Mouse (Mus musculus) kidney, embryonic 16.5 days (tissue): ENCODE measurements at regions not wholly inside any gene's neighbourhood (a gene's known extent, or its start where the extent isn't known, plus 50 kb on each side); places are given as distances from the start of the nearest gene placed in this dataset.

Experiments used
- ATAC-seq: fragments of 200-750 bp; cut with Nextera tagmentation; 2 replicates; pipeline ENCODE4 v1.8.0; 2017; ENCODE audit warnings: moderate TSS enrichment; ENCODE audit not compliant: low FRiP score, low TSS enrichment
- H3K27ac ChIP-seq: fragments of 300-500 bp; sonication (generic); 2 replicates; pipeline ENCODE4 v1.5.1; 2014; ENCODE audit warnings: low read length
- H3K27me3 ChIP-seq: fragments of 300-500 bp; sonication (generic); 2 replicates; pipeline ENCODE4 v1.6.1; 2014; ENCODE audit warnings: low read length, control low read depth, mixed read lengths; ENCODE audit not compliant: insufficient read depth
- H3K36me3 ChIP-seq: fragments of 300-500 bp; sonication (generic); 2 replicates; pipeline ENCODE4 v1.6.1; 2014; ENCODE audit warnings: low read length, control low read depth, mixed read lengths; ENCODE audit not compliant: insufficient read depth
- H3K4me1 ChIP-seq: fragments of 300-500 bp; sonication (generic); 2 replicates; pipeline ENCODE4 v1.6.1; 2014; ENCODE audit warnings: low read length, control low read depth, mixed read lengths; ENCODE audit not compliant: insufficient read depth
- H3K4me2 ChIP-seq: fragments of 300-500 bp; sonication (generic); replicated peaks from 2 replicates; pipeline ENCODE4 v1.6.1; 2014; ENCODE audit warnings: low read depth, low read length
- H3K4me3 ChIP-seq: fragments of 300-500 bp; sonication (generic); 2 replicates; pipeline ENCODE4 v1.5.1; 2014; ENCODE audit warnings: mild to moderate bottlenecking, low read length
- H3K9ac ChIP-seq: fragments of 300-500 bp; sonication (generic); replicated peaks from 2 replicates; pipeline ENCODE4 v1.6.1; 2014; ENCODE audit warnings: low read length
- H3K9me3 ChIP-seq: fragments of 300-500 bp; sonication (generic); 2 replicates; pipeline ENCODE4 v1.6.1; 2016; ENCODE audit warnings: low read length, control low read depth
- WGBS: fragments of 180-500 bp; shearing (Covaris S2); extraction: QIAGEN DNeasy Blood & Tissue Kit; methylation state at CpG from one replicate; pipeline ENCODE4 v1.1.7; 2014; 5-methylcytosine and 5-hydroxymethylcytosine counted together

- no peaks in the 10 kb centered on the region for H3K9me3 ChIP-seq
- ATAC-seq = no peak
- 58% methylated on average over 2 of the region's 2 CpGs for WGBS
Measured at GRCm38 (mm10) chr2:167751585-167751984, 62.0 kb upstream of the Tmem189 start.

GRCm38 (mm10) chr2:167748297-167748696, 58.7 kb upstream of the Tmem189 start:
- no peaks in the 10 kb centered on the region for H3K27me3 ChIP-seq
- H3K27ac ChIP-seq = no peak overlapping the region
- no peak overlapping the region for H3K4me3 ChIP-seq
- no peaks in the 10 kb centered on the region for H3K36me3 ChIP-seq
- H3K4me2 ChIP-seq = no peak overlapping the region
- peaks cover 19% of the 10 kb centered on the region for H3K4me1 ChIP-seq
- H3K9ac ChIP-seq = no peak overlapping the region
- no peak for ATAC-seq
- 85% methylated on average over 6 of the region's 6 CpGs for WGBS
- H3K9me3 ChIP-seq = no peaks in the 10 kb centered on the region

More at GRCm38 (mm10) chr2:167751585-167751984, 62.0 kb upstream of the Tmem189 start:
- Histone ChIP-seq H3K4me2 (no peak overlapping the region), H3K9ac (no peak overlapping the region), H3K36me3 (no peaks in the 10 kb centered on the region), H3K4me1 (peaks cover 9% of the 10 kb centered on the region), H3K27me3 (no peaks in the 10 kb centered on the region), H3K27ac (no peak overlapping the region), H3K4me3 (no peak overlapping the region)

- H3K4me2 ChIP-seq = no peak overlapping the region
- no peak for ATAC-seq
- H3K4me1 ChIP-seq = peaks cover 19% of the 10 kb centered on the region
- H3K36me3 ChIP-seq = no peaks in the 10 kb centered on the region
- no peaks in the 10 kb centered on the region for H3K9me3 ChIP-seq
- H3K27me3 ChIP-seq = no peaks in the 10 kb centered on the region
- 0 out of 2 replicates have a peak overlapping the region, but pooled peaks have one; percentile 18 for H3K27ac ChIP-seq
- 78% methylated on average over 13 of the region's 13 CpGs for WGBS
- peak overlapping the region; percentile 38 for H3K9ac ChIP-seq
- no peak overlapping the region for H3K4me3 ChIP-seq
Measured at GRCm38 (mm10) chr2:167747164-167747843, 57.7 kb upstream of the Tmem189 start.

GRCm38 (mm10) chr2:167746344-167746743, 56.7 kb upstream of the Tmem189 start:
- H3K9me3 ChIP-seq = no peaks in the 10 kb centered on the region
- no peak overlapping the region for H3K27ac ChIP-seq
- no peaks in the 10 kb centered on the region for H3K36me3 ChIP-seq
- ATAC-seq = no peak
- H3K4me1 ChIP-seq = peaks cover 19% of the 10 kb centered on the region
- no peaks in the 10 kb centered on the region for H3K27me3 ChIP-seq
- H3K4me3 ChIP-seq = no peak overlapping the region
- H3K4me2 ChIP-seq = no peak overlapping the region
- 94% methylated on average over 4 of the region's 4 CpGs for WGBS
- 0 out of 2 replicates have a peak overlapping the region, but pooled peaks have one; percentile 8 for H3K9ac ChIP-seq

- Histone ChIP-seq H3K4me1 (peaks cover 19% of the 10 kb centered on the region), H3K36me3 (no peaks in the 10 kb centered on the region), H3K27ac (no peak overlapping the region), H3K4me3 (no peak overlapping the region), H3K9ac (peak overlapping the region; percentile 38; the same call in 1 of the 2 replicates), H3K9me3 (no peaks in the 10 kb centered on the region), H3K4me2 (no peak overlapping the region), H3K27me3 (no peaks in the 10 kb centered on the region)
- WGBS = 62% methylated on average over 6 of the region's 6 CpGs
- ATAC-seq = 0 out of 2 replicates have a peak, but pooled peaks have one; percentile 16
Measured at GRCm38 (mm10) chr2:167745409-167745808, 55.8 kb upstream of the Tmem189 start.

- WGBS = 41% methylated on average over 1 of the region's 1 CpGs
- ATAC-seq = no peak
- Histone ChIP-seq H3K27me3 (no peaks in the 10 kb centered on the region), H3K4me3 (no peak overlapping the region), H3K36me3 (no peaks in the 10 kb centered on the region), H3K9me3 (no peaks in the 10 kb centered on the region), H3K27ac (no peak overlapping the region), H3K9ac (no peak overlapping the region), H3K4me2 (no peak overlapping the region), H3K4me1 (peaks cover 20% of the 10 kb centered on the region)
Measured at GRCm38 (mm10) chr2:167744080-167744479, 54.5 kb upstream of the Tmem189 start.

GRCm38 (mm10) chr2:167742479-167742878, 52.9 kb upstream of the Tmem189 start:
- Histone ChIP-seq H3K4me1 (peaks cover 27% of the 10 kb centered on the region), H3K9me3 (no peaks in the 10 kb centered on the region), H3K9ac (no peak overlapping the region), H3K4me3 (no peak overlapping the region), H3K27ac (no peak overlapping the region), H3K4me2 (no peak overlapping the region), H3K36me3 (no peaks in the 10 kb centered on the region), H3K27me3 (no peaks in the 10 kb centered on the region)
- 75% methylated on average over 6 of the region's 6 CpGs for WGBS
- no peak for ATAC-seq

GRCm38 (mm10) chr2:167740516-167741189, 51.0 kb upstream of the Tmem189 start:
- Histone ChIP-seq H3K36me3 (no peaks in the 10 kb centered on the region), H3K4me3 (no peak overlapping the region), H3K4me1 (peaks cover 15% of the 10 kb centered on the region), H3K9ac (peak overlapping the region; percentile 23; the same call in 1 of the 2 replicates), H3K4me2 (no peak overlapping the region), H3K9me3 (no peaks in the 10 kb centered on the region), H3K27me3 (no peaks in the 10 kb centered on the region), H3K27ac (no peak overlapping the region)
- 58% methylated on average over 6 of the region's 6 CpGs for WGBS
- no peak for ATAC-seq
